Mouse (Mus musculus): ENCODE data around the gene Amy1. TPM values are rescaled to one million over a fixed set of nuclear protein-coding genes. Genes with fewer than 3 reads are reported as not detected.
"Not testable (repeated sequence)": the region's sequence is repeated elsewhere in the genome, so short reads cannot be mapped to it uniquely, and the experiment has no call there.

Gene Amy1
- polyA plus RNA-seq, 1 experiment from 2014 or later: 35.1 TPM

- H3K36me3 ChIP-seq (ENCODE audit: control insufficient read depth, insufficient read depth): no peaks in the 10 kb centered on the region
- H3K27me3 ChIP-seq (ENCODE audit: control insufficient read depth, insufficient read depth, low read depth, low read length): no peaks in the 10 kb centered on the region
- H3K27ac ChIP-seq (ENCODE audit: low read length): no peak overlapping the region
- no peak overlapping the region for H3K4me3 ChIP-seq (ENCODE audit: low read depth, low read length)
- no peak overlapping the region for H3K4me2 ChIP-seq (ENCODE audit: low read depth, low read length)
- no peak overlapping the region for H3K9ac ChIP-seq (ENCODE audit: low read depth, low read length)
- H3K4me1 ChIP-seq (ENCODE audit: control insufficient read depth, low read depth, low read length): no peaks in the 10 kb centered on the region
- no peaks in the 10 kb centered on the region for H3K9me3 ChIP-seq (replicated peaks; ENCODE audit: control insufficient read depth, low read length)
- peak; percentile 86 for ATAC-seq (ENCODE audit: low read depth)
- 50% methylated on average over 4 of the region's 4 CpGs for WGBS (ENCODE audit: insufficient replicate concordance)
Observed at GRCm38 (mm10) chr3:113574578-113574977, 31.9 kb downstream of the Amy1 start.

DNA sequence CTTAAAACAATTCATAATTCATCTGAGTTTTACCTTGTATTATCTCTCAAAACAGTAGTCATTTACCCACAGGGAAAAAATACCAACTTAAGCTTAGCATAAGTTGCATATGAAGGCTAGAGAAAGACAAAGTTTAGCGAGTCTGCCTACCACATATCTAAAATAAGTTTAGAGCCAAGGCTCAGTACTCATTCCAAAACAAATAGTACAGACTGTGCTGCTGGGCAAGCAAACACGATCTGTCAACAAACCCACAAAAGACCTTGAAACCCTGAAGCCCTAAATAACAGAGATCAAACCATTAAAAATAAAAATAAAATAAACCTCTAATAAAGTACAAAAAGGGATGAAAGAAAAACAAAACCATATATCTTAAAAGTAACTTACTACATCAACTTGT, 32.4 kb downstream of the Amy1 start:
- Histone ChIP-seq H3K27me3 (ENCODE audit: control insufficient read depth, insufficient read depth, low read depth, low read length) (no peaks in the 10 kb centered on the region), H3K4me3 (ENCODE audit: low read depth, low read length) (no peak overlapping the region)
- ATAC-seq (ENCODE audit: low read depth): peak; percentile 87

GRCm38 (mm10) chr3:113572158-113572557, 34.3 kb downstream of the Amy1 start:
- 55% methylated on average over 3 of the region's 3 CpGs for WGBS (ENCODE audit: insufficient replicate concordance)
- Histone ChIP-seq H3K9me3 (replicated peaks; ENCODE audit: control insufficient read depth, low read length) (no peaks in the 10 kb centered on the region), H3K4me1 (ENCODE audit: control insufficient read depth, low read depth, low read length) (no peaks in the 10 kb centered on the region), H3K27me3 (ENCODE audit: control insufficient read depth, insufficient read depth, low read depth, low read length) (no peaks in the 10 kb centered on the region), H3K9ac (ENCODE audit: low read depth, low read length) (no peak overlapping the region), H3K36me3 (ENCODE audit: control insufficient read depth, insufficient read depth) (no peaks in the 10 kb centered on the region), H3K27ac (ENCODE audit: low read length) (no peak overlapping the region), H3K4me2 (ENCODE audit: low read depth, low read length) (no peak overlapping the region), H3K4me3 (ENCODE audit: low read depth, low read length) (no peak overlapping the region)
- ATAC-seq (ENCODE audit: low read depth): no peak

More for the DNA sequence above, 32.4 kb downstream of the Amy1 start:
- Histone ChIP-seq H3K4me1 (ENCODE audit: control insufficient read depth, low read depth, low read length) (no peaks in the 10 kb centered on the region), H3K9ac (ENCODE audit: low read depth, low read length) (no peak overlapping the region), H3K27ac (ENCODE audit: low read length) (no peak overlapping the region), H3K9me3 (replicated peaks; ENCODE audit: control insufficient read depth, low read length) (no peaks in the 10 kb centered on the region), H3K4me2 (ENCODE audit: low read depth, low read length) (no peak overlapping the region), H3K36me3 (ENCODE audit: control insufficient read depth, insufficient read depth) (no peaks in the 10 kb centered on the region)
- 49% methylated on average over 2 of the region's 2 CpGs for WGBS (ENCODE audit: insufficient replicate concordance)

DNA sequence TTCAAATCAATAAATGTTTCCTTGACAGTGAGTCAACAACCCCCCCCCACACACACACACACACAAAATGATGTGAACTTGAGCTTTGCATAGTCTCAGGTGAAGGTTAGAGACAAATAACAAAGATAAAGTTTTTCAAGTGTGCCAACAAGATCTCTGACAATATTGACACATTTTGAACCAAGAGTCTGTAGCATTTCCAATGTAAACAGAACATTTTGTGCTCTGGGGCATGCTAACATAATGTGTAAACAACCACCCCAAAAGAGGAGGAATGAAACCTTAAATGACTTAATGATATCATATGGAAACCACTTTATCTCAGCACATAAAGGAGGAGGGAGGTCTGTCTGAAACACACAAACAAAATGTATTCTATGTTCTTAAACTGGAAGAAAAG, 66.8 kb downstream of the Amy1 start:
- H3K9ac ChIP-seq (ENCODE audit: low read depth, low read length): no peak overlapping the region
- H3K9me3 ChIP-seq (replicated peaks; ENCODE audit: control insufficient read depth, low read length): no peaks in the 10 kb centered on the region
- ATAC-seq (ENCODE audit: low read depth): peak; percentile 32; the same call in 1 of the 2 replicates
- H3K27ac ChIP-seq (ENCODE audit: low read length): no peak overlapping the region
- H3K27me3 ChIP-seq (ENCODE audit: control insufficient read depth, insufficient read depth, low read depth, low read length): no peaks in the 10 kb centered on the region
- H3K36me3 ChIP-seq (ENCODE audit: control insufficient read depth, insufficient read depth): no peaks in the 10 kb centered on the region
- H3K4me3 ChIP-seq (ENCODE audit: low read depth, low read length): no peak overlapping the region
- H3K4me2 ChIP-seq (ENCODE audit: low read depth, low read length): no peak overlapping the region
- no peaks in the 10 kb centered on the region for H3K4me1 ChIP-seq (ENCODE audit: control insufficient read depth, low read depth, low read length)

DNA sequence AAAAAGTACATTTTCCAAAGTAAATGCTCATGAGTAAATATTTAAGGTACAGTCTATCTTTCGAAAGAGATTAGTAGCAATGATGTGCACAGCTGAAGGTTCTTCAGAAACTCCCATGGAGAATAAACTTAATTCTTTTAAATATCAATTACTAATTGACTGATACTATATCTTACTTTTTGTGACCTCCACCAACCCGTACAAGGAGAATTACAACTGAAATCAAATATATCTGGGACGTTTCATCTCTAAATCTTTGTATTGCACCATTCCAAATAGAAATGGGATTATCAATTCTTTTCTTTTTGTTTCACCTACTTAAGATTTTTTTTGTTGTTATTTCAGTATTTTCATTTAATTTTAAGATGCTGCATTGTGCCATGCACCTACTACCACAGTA, 74.2 kb downstream of the Amy1 start, which contains the start of gene Amy2a1:
Amy2a1 (minus strand) TSS at position 101 of the 400 bp plus-strand sequence.
- not testable (repeated sequence) for H3K9me3 ChIP-seq (replicated peaks; ENCODE audit: control insufficient read depth, low read length); ATAC-seq (ENCODE audit: low read depth); H3K9ac ChIP-seq (ENCODE audit: low read depth, low read length); H3K27ac ChIP-seq (ENCODE audit: low read length); H3K4me2 ChIP-seq (ENCODE audit: low read depth, low read length); H3K4me3 ChIP-seq (ENCODE audit: low read depth, low read length); H3K4me1 ChIP-seq (ENCODE audit: control insufficient read depth, low read depth, low read length); H3K27me3 ChIP-seq (ENCODE audit: control insufficient read depth, insufficient read depth, low read depth, low read length); H3K36me3 ChIP-seq (ENCODE audit: control insufficient read depth, insufficient read depth)
- 62% methylated on average over 2 of the region's 3 CpGs for WGBS (ENCODE audit: insufficient replicate concordance)

Other genes starting within 250 kb of the Amy1 start
- 17.2 and 66.8 TPM in 2 replicates for gene Amy2a1, start 74.3 kb downstream of the Amy1 start, polyA plus RNA-seq (2015; fragmentation: Nextera tagmentation; extraction: Ambion mirVana)
- gene Rnpc3, start 23.4 kb upstream of the Amy1 start, polyA plus RNA-seq (2015; fragmentation: Nextera tagmentation; extraction: Ambion mirVana): 16.2 and 17.6 TPM in 2 replicates